Mouse (Mus musculus): ENCODE results near the gene Fam187a. TPM values are rescaled to one million over a fixed set of nuclear protein-coding genes. Genes with fewer than 3 reads are reported as not detected.

Gene Fam187a
- not detected in 2 replicates for polyA plus RNA-seq (2011; ENCODE audit: insufficient read depth, insufficient read length, low read depth, missing spikeins)

- no peaks in the 10 kb centered on the region for H3K4me1 ChIP-seq (ENCODE audit: control insufficient read depth, insufficient read depth, low read length)
- H3K27ac ChIP-seq (ENCODE audit: insufficient read depth, low read length), result no peak within 1 kb of the TSS
- H3K27me3 ChIP-seq (ENCODE audit: control insufficient read depth, insufficient read depth, low read length, poor library complexity, severe bottlenecking), result no peaks in the 10 kb centered on the region
- H3K36me3 ChIP-seq (ENCODE audit: control insufficient read depth, insufficient read depth, low read length, poor library complexity, severe bottlenecking), result no peaks in the 10 kb centered on the region
- H3K4me3 ChIP-seq (ENCODE audit: low read depth, low read length), result peak within 1 kb of the TSS; percentile 10; the same call in 1 of the 2 replicates
- TF ChIP-seq CTCF (IDR thresholded peaks at IDR 0.05; ENCODE audit: low read depth, low read length), result no peak
- TF ChIP-seq POLR2A (IDR thresholded peaks at IDR 0.05; ENCODE audit: insufficient read depth, low read length), result no peak
- TF ChIP-seq EP300 (IDR thresholded peaks at IDR 0.05; ENCODE audit: insufficient read depth, low read depth, low read length), result no peak
- peak within 1 kb of the TSS; percentile 30; the same call in 1 of the 2 replicates for H3K9ac ChIP-seq (ENCODE audit: low read depth, poor library complexity, severe bottlenecking)
- no peaks in the 10 kb centered on the region for H3K9me3 ChIP-seq (replicated peaks; ENCODE audit: control insufficient read depth, insufficient read depth, low read length, poor library complexity, severe bottlenecking)
Observed at GRCm38 (mm10) chr11:102884616-102885219, at the start of gene Fam187a. Fam187a (plus strand) TSS chr11:102885169.

- TF ChIP-seq CTCF (IDR thresholded peaks at IDR 0.05; ENCODE audit: low read depth, low read length) (no peak), POLR2A (IDR thresholded peaks at IDR 0.05; ENCODE audit: insufficient read depth, low read length) (no peak), EP300 (IDR thresholded peaks at IDR 0.05; ENCODE audit: insufficient read depth, low read depth, low read length) (no peak)
- no peak within 1 kb of the TSS for H3K27ac ChIP-seq (ENCODE audit: insufficient read depth, low read length)
- H3K9me3 ChIP-seq (replicated peaks; ENCODE audit: control insufficient read depth, insufficient read depth, low read length, poor library complexity, severe bottlenecking), result no peaks in the 10 kb centered on the region
- H3K36me3 ChIP-seq (ENCODE audit: control insufficient read depth, insufficient read depth, low read length, poor library complexity, severe bottlenecking), result peaks cover 37% of the 10 kb centered on the region
- H3K4me1 ChIP-seq (ENCODE audit: control insufficient read depth, insufficient read depth, low read length), result no peaks in the 10 kb centered on the region
- no peak within 1 kb of the TSS for H3K9ac ChIP-seq (ENCODE audit: low read depth, poor library complexity, severe bottlenecking)
- H3K27me3 ChIP-seq (ENCODE audit: control insufficient read depth, insufficient read depth, low read length, poor library complexity, severe bottlenecking), result no peaks in the 10 kb centered on the region
- H3K4me3 ChIP-seq (ENCODE audit: low read depth, low read length), result no peak within 1 kb of the TSS
Observed at GRCm38 (mm10) chr11:102835549-102835948, 49.4 kb upstream of the Fam187a start, which contains the start of gene Higd1b. Higd1b (plus strand) TSS chr11:102835849.

GRCm38 (mm10) chr11:102836146-102836545, 48.8 kb upstream of the Fam187a start:
- Histone ChIP-seq H3K27ac (ENCODE audit: insufficient read depth, low read length) (no peak overlapping the region), H3K9me3 (replicated peaks; ENCODE audit: control insufficient read depth, insufficient read depth, low read length, poor library complexity, severe bottlenecking) (no peaks in the 10 kb centered on the region), H3K36me3 (ENCODE audit: control insufficient read depth, insufficient read depth, low read length, poor library complexity, severe bottlenecking) (peaks cover 41% of the 10 kb centered on the region), H3K9ac (ENCODE audit: low read depth, poor library complexity, severe bottlenecking) (no peak overlapping the region), H3K4me1 (ENCODE audit: control insufficient read depth, insufficient read depth, low read length) (no peaks in the 10 kb centered on the region), H3K27me3 (ENCODE audit: control insufficient read depth, insufficient read depth, low read length, poor library complexity, severe bottlenecking) (no peaks in the 10 kb centered on the region), H3K4me3 (ENCODE audit: low read depth, low read length) (no peak overlapping the region)
- no peak for TF ChIP-seq POLR2A (IDR thresholded peaks at IDR 0.05; ENCODE audit: insufficient read depth, low read length)
- TF ChIP-seq EP300 (IDR thresholded peaks at IDR 0.05; ENCODE audit: insufficient read depth, low read depth, low read length), result no peak
- no peak for TF ChIP-seq CTCF (IDR thresholded peaks at IDR 0.05; ENCODE audit: low read depth, low read length)

- no peaks in the 10 kb centered on the region for H3K9me3 ChIP-seq (replicated peaks; ENCODE audit: control insufficient read depth, insufficient read depth, low read length, poor library complexity, severe bottlenecking)
- H3K27ac ChIP-seq (ENCODE audit: insufficient read depth, low read length), result no peak overlapping the region
- no peaks in the 10 kb centered on the region for H3K4me1 ChIP-seq (ENCODE audit: control insufficient read depth, insufficient read depth, low read length)
- H3K9ac ChIP-seq (ENCODE audit: low read depth, poor library complexity, severe bottlenecking), result no peak overlapping the region
- no peak overlapping the region for H3K4me3 ChIP-seq (ENCODE audit: low read depth, low read length)
- TF ChIP-seq POLR2A (IDR thresholded peaks at IDR 0.05; ENCODE audit: insufficient read depth, low read length), result no peak
- TF ChIP-seq CTCF (IDR thresholded peaks at IDR 0.05; ENCODE audit: low read depth, low read length), result no peak
- no peak for TF ChIP-seq EP300 (IDR thresholded peaks at IDR 0.05; ENCODE audit: insufficient read depth, low read depth, low read length)
- peaks cover 51% of the 10 kb centered on the region for H3K36me3 ChIP-seq (ENCODE audit: control insufficient read depth, insufficient read depth, low read length, poor library complexity, severe bottlenecking)
- no peaks in the 10 kb centered on the region for H3K27me3 ChIP-seq (ENCODE audit: control insufficient read depth, insufficient read depth, low read length, poor library complexity, severe bottlenecking)
Observed at GRCm38 (mm10) chr11:102837385-102837784, 47.6 kb upstream of the Fam187a start.

- peaks cover 59% of the 10 kb centered on the region for H3K36me3 ChIP-seq (ENCODE audit: control insufficient read depth, insufficient read depth, low read length, poor library complexity, severe bottlenecking)
- H3K4me3 ChIP-seq (ENCODE audit: low read depth, low read length), result no peak overlapping the region
- H3K27me3 ChIP-seq (ENCODE audit: control insufficient read depth, insufficient read depth, low read length, poor library complexity, severe bottlenecking), result no peaks in the 10 kb centered on the region
- no peaks in the 10 kb centered on the region for H3K9me3 ChIP-seq (replicated peaks; ENCODE audit: control insufficient read depth, insufficient read depth, low read length, poor library complexity, severe bottlenecking)
- H3K27ac ChIP-seq (ENCODE audit: insufficient read depth, low read length), result no peak overlapping the region
- no peak overlapping the region for H3K9ac ChIP-seq (ENCODE audit: low read depth, poor library complexity, severe bottlenecking)
- TF ChIP-seq POLR2A (IDR thresholded peaks at IDR 0.05; ENCODE audit: insufficient read depth, low read length) (no peak), EP300 (IDR thresholded peaks at IDR 0.05; ENCODE audit: insufficient read depth, low read depth, low read length) (no peak), CTCF (IDR thresholded peaks at IDR 0.05; ENCODE audit: low read depth, low read length) (no peak)
- no peaks in the 10 kb centered on the region for H3K4me1 ChIP-seq (ENCODE audit: control insufficient read depth, insufficient read depth, low read length)
Observed at GRCm38 (mm10) chr11:102838126-102838525, 46.8 kb upstream of the Fam187a start.

GRCm38 (mm10) chr11:102838616-102839150, 46.3 kb upstream of the Fam187a start:
- TF ChIP-seq EP300 (IDR thresholded peaks at IDR 0.05; ENCODE audit: insufficient read depth, low read depth, low read length) (no peak), POLR2A (IDR thresholded peaks at IDR 0.05; ENCODE audit: insufficient read depth, low read length) (no peak), CTCF (IDR thresholded peaks at IDR 0.05; ENCODE audit: low read depth, low read length) (no peak)
- Histone ChIP-seq H3K27me3 (ENCODE audit: control insufficient read depth, insufficient read depth, low read length, poor library complexity, severe bottlenecking) (no peaks in the 10 kb centered on the region), H3K27ac (ENCODE audit: insufficient read depth, low read length) (no peak overlapping the region), H3K4me3 (ENCODE audit: low read depth, low read length) (no peak overlapping the region), H3K4me1 (ENCODE audit: control insufficient read depth, insufficient read depth, low read length) (no peaks in the 10 kb centered on the region), H3K9ac (ENCODE audit: low read depth, poor library complexity, severe bottlenecking) (no peak overlapping the region), H3K9me3 (replicated peaks; ENCODE audit: control insufficient read depth, insufficient read depth, low read length, poor library complexity, severe bottlenecking) (no peaks in the 10 kb centered on the region), H3K36me3 (ENCODE audit: control insufficient read depth, insufficient read depth, low read length, poor library complexity, severe bottlenecking) (peaks cover 64% of the 10 kb centered on the region)

Data from ES-Bruce4 (cell line).